Comparison of ENCODE assay signal across 8 mouse cellular contexts in genomic region chr9:87144106-87144505, GRCm38 (mm10). TPM values are rescaled to one million over a fixed set of nuclear protein-coding genes. Genes with fewer than 3 reads are reported as not detected.
A peak's percentile ranks its signal among the peaks of the same experiment; 100 is the strongest.
DNase-seq lines count a peak whose midpoint lies in the region; ATAC-seq and TF ChIP-seq lines count a peak whose summit lies in the region.

TSS of gene Mrap2 (plus strand) at chr9:87144306.

- no peak within 1 kb of the TSS for H3K27ac ChIP-seq in forebrain, embryonic 12.5 days
- no peak within 1 kb of the TSS for H3K27ac ChIP-seq in hindbrain, embryonic 10.5 days

- TF ChIP-seq CTCF in lung, adult 2 months (IDR thresholded peaks at IDR 0.05; ENCODE audit: insufficient read depth, low read length), result no peak

- peak within 1 kb of the TSS; percentile 25 for H3K9ac ChIP-seq in forebrain, embryonic 12.5 days

- peaks cover 38% of the 10 kb centered on the region for H3K27me3 ChIP-seq in forebrain, embryonic 12.5 days
- peaks cover 43% of the 10 kb centered on the region for H3K27me3 ChIP-seq in hindbrain, embryonic 10.5 days (ENCODE audit: insufficient read depth, poor library complexity, severe bottlenecking)

- H3K4me3 ChIP-seq in forebrain, embryonic 12.5 days (replicated peaks), result peak within 1 kb of the TSS; percentile 40
- H3K4me3 ChIP-seq in hindbrain, embryonic 10.5 days, result peak within 1 kb of the TSS; percentile 52
- H3K4me3 ChIP-seq in lung, adult 2 months (replicated peaks; ENCODE audit: extremely low read depth, low read depth, low read length), result no peak within 1 kb of the TSS

- H3K9me3 ChIP-seq in forebrain, embryonic 12.5 days, result no peaks in the 10 kb centered on the region
- no peaks in the 10 kb centered on the region for H3K9me3 ChIP-seq in hindbrain, embryonic 10.5 days

- 1% methylated on average over 29 of the region's 29 CpGs for WGBS in forebrain, embryonic 12.5 days
- 2% methylated on average over 29 of the region's 29 CpGs for WGBS in hindbrain, embryonic 10.5 days
- 2% methylated on average over 29 of the region's 29 CpGs for WGBS in lung, adult 2 months

- no peak for TF ChIP-seq POLR2A in lung, adult 2 months (IDR thresholded peaks at IDR 0.05; ENCODE audit: borderline replicate concordance, extremely low read depth, low read depth, low read length)

- DNase-seq in ES-CJ7 (ENCODE audit: low read depth, low spot score) (peak; percentile 58), adipocyte (ENCODE audit: low spot score) (no peak)
- peak; percentile 9 for DNase-seq in c-Kit-positive CD71-negative TER-119-negative erythroid progenitor cells, embryonic 14.5 days (ENCODE audit: low read depth)
- DNase-seq in hindbrain, embryonic 10.5 days (ENCODE audit: low spot score), result peak; percentile 75
- DNase-seq in layer of hippocampus, adult 8-10 months (ENCODE audit: low spot score in 2 of 2), result peak; percentile 36 to 59
- DNase-seq in lung, adult 2 months, result peak; percentile 16
- peak; percentile 75 for DNase-seq in ovary, postnatal 36 days (ENCODE audit: low spot score)

- peak; percentile 94 for ATAC-seq in forebrain, embryonic 12.5 days (ENCODE audit: low FRiP score)

- peak within 1 kb of the TSS; percentile 72 for H3K4me2 ChIP-seq in forebrain, embryonic 12.5 days

- H3K36me3 ChIP-seq in forebrain, embryonic 12.5 days (replicated peaks), result no peaks in the 10 kb centered on the region
- H3K36me3 ChIP-seq in hindbrain, embryonic 10.5 days, result no peaks in the 10 kb centered on the region

- peaks cover 13% of the 10 kb centered on the region for H3K4me1 ChIP-seq in forebrain, embryonic 12.5 days
- H3K4me1 ChIP-seq in hindbrain, embryonic 10.5 days (replicated peaks), result peaks cover 19% of the 10 kb centered on the region
- no peaks in the 10 kb centered on the region for H3K4me1 ChIP-seq in lung, adult 2 months (ENCODE audit: control insufficient read depth, insufficient read depth, low read length)

RNA-seq across cellular contexts. Expression of gene Mrap2, which starts in this region (rescaled TPM):
- 0.09 and 0.17 TPM in 2 replicates for polyA plus RNA-seq in forebrain, embryonic 12.5 days (2016; fragmentation: Nextera tagmentation; extraction: Ambion mirVana)
- not detected in 2 replicates for polyA plus RNA-seq in hindbrain, embryonic 10.5 days (2016; fragmentation: Nextera tagmentation; extraction: Ambion mirVana)
- total RNA-seq in layer of hippocampus, adult 8-10 months (2022), result 1 to 10 TPM; 3.3 to 5.7 (median 4.9) TPM
- polyA plus RNA-seq in lung, adult 2 months (2012; rRNA removed), result 0.07 TPM in 1 of 2 replicates, not detected in the other

Comparison
In these comparisons a context has a peak if more than half of its experiments do, and no peak if none do; other contexts are left out.
1. Peak in ATAC-seq, H3K4me3 ChIP-seq, H3K9ac ChIP-seq and H3K4me2 ChIP-seq in forebrain, embryonic 12.5 days; RNA of the gene not detected or under 1 TPM.
2. Peak in DNase-seq and H3K4me3 ChIP-seq in hindbrain, embryonic 10.5 days; RNA of the gene not detected or under 1 TPM.
3. Peak in DNase-seq in lung, adult 2 months; RNA of the gene not detected or under 1 TPM.